Mouse (Mus musculus) lung, adult 2 months (tissue): ENCODE data around the gene Trim56.

Experiments
- CTCF ChIP-seq: fragments of 200-500 bp; IDR thresholded peaks from 2 replicates; pipeline ENCODE4 v1.5.1; 2011; ENCODE audit warnings: mild to moderate bottlenecking, low read length, control low read depth; ENCODE audit not compliant: insufficient read depth
- POLR2A ChIP-seq: fragments of 200-500 bp; IDR thresholded peaks from 2 replicates; pipeline ENCODE4 v1.6.1; 2011; ENCODE audit warnings: low read depth, mild to moderate bottlenecking, control low read depth, low read length, borderline replicate concordance; ENCODE audit errors: extremely low read depth

DNA sequence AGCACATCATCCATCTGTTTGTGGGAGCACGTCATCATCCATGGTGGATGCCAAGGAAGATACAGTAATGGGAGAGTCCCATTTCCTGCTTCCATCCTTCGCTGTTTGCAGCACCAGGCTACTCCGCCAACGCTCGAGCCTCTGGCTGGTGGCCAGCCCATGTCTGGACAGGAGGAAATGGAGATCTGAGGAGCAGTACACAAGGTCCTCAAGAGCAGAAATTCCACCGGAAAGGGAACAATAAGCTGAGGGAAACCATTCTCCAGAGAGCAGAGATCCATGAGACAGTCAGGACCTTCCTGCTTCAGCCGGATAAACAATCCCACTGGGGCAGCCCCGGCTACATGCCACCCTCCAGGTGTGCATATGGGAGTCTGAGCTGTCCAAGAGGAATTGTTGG is 28.6 kb downstream of the Trim56 start:
- no peak for TF ChIP-seq CTCF
- no peak for TF ChIP-seq POLR2A
